Mouse (Mus musculus) heart, postnatal 0 days (tissue): ENCODE data around the gene As3mt.

Experiments used
- CTCF ChIP-seq: IDR thresholded peaks from 2 replicates; pipeline ENCODE4 v1.5.1; 2016; ENCODE audit warnings: antibody characterized with exemption, control low read depth, low read depth
- EP300 ChIP-seq: IDR thresholded peaks from 2 replicates; pipeline ENCODE4 v1.6.1; 2016; ENCODE audit warnings: antibody characterized with exemption, low read depth

DNA sequence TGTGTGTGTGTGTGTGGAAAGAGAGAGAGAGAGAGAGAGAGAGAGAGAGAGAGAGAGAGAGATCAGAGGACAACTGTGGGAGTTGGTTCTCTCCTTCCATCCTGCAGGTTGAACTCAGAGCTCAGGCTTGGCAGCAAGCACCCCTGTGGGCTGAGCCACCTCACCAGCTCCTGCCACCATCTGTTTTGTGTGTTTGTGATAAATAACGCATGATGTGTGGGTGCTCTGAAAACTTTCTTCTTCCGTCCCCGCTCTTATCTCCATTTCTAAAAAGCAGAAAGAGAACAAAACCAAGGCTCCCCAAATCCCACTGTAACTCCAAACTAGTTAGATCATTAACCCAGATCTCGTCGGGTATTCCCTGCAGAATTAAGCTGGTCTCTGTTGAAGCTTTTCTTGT, 58.9 kb downstream of the As3mt start:
- TF ChIP-seq CTCF (no peak), EP300 (no peak)
